Mouse (Mus musculus): ENCODE measurements around the gene Bola1. TPM values are rescaled to one million over a fixed set of nuclear protein-coding genes. Genes with fewer than 3 reads are reported as not detected.
A peak's percentile ranks its signal among the peaks of the same experiment; 100 is the strongest.
"Not testable (repeated sequence)": the region's sequence is repeated elsewhere in the genome, so short reads cannot be mapped to it uniquely, and the experiment has no call there.

Bola1 gene
- total and polyA plus RNA-seq, 3 experiments = 47.6 to 57.0 (median 56.5) TPM

DNA sequence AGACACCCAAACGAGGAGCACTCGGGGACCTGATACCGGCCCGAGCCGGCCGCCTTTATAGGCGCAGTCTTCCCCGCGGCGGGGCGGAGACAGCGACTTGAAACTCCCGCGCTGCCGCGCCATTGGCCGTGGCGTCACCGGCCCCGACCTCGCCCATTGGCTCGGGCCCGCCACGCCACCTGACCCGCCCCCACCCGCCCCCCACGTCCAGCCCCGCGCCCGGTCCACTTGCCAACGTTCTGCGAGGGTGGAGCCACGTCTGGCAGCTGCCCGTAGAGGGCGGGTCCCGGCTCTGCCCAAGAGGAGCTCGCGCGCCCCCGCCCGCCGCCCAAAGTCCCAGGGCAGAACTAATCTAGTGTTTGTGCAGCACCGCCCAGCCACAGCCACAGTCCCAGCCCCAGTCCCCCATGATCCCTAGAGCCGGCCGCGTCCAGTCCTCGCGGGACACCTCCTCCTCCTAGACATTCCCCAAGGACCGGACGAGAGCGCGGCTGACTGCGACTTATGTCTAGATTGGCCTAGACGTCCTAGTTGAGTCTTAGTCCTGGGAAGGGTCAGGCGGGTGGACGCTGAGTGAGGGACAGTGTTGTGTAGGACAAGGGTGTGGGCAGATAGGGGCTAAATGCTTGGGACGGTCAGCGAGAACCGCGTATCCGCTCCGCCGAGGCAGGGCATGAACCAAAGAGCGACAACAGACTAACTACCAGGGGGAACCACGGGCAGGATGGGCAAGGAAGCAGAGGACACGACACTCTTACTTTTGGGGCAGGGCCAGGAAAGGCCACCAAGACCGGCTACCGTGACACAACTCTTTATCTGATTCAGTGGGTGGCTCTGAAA, 19.7 kb upstream of the Bola1 start, which contains the start of gene Hist2h3c2:
Gene Hist2h3c2, minus strand, starts transcription at position 174 of the 840 bp plus-strand sequence.
- H3K79me2 ChIP-seq (replicated peaks; ENCODE audit: control insufficient read depth, extremely low read depth, insufficient read depth, poor library complexity, severe bottlenecking); dilution Hi-C loops (cut with MboI; ENCODE audit: extremely low pct_ligation_motif_present, extremely low pct_unique_long_range_greater_than_20kb, low sequenced_read_pairs); in situ Hi-C loops (cut with MboI; ENCODE audit: low pct_ligation_motif_present, low pct_unique_long_range_greater_than_20kb, low sequenced_read_pairs); H3K36me3 ChIP-seq (replicated peaks in 1 of 2; ENCODE audit: control insufficient read depth in 1 of 2, insufficient read depth in 1 of 2, low read length in 1 of 2); DNase-seq (ENCODE audit: extremely low read depth); H3K27me3 ChIP-seq (replicated peaks); H3K9me3 ChIP-seq (replicated peaks; ENCODE audit: low read length): not testable (repeated sequence)
- H3K4me2 ChIP-seq (ENCODE audit: insufficient read depth, low read depth, poor library complexity, severe bottlenecking) = peak within 1 kb of the TSS; percentile 31
- H3K4me3 ChIP-seq (replicated peaks in 1 of 3; ENCODE audit: low read depth in 2 of 3, low read length in 2 of 3, poor library complexity in 1 of 3) = peak within 1 kb of the TSS; percentile 55 to 84 (median 76)
- H3K9ac ChIP-seq (ENCODE audit: insufficient read depth, low read depth) = peak within 1 kb of the TSS; percentile 80
- H3K4me1 ChIP-seq (ENCODE audit: control insufficient read depth in 1 of 2, insufficient read depth in 2 of 2) = peaks cover 8 to 49% of the 10 kb centered on the region in 2 experiments
- TF ChIP-seq ZMIZ1 (IDR thresholded peaks at IDR 0.05; ENCODE audit: low read depth, low read length) = peak; percentile 65
- TF ChIP-seq POLR2AphosphoS2 (IDR thresholded peaks at IDR 0.05; ENCODE audit: low read depth, low read length) = peak; percentile 79
- peak; percentile 56 for TF ChIP-seq POLR2A (IDR thresholded peaks at IDR 0.05; ENCODE audit: low read depth, low read length)
- peak within 1 kb of the TSS; percentile 98 for H3K27ac ChIP-seq (ENCODE audit: insufficient read depth, low read depth)

DNA sequence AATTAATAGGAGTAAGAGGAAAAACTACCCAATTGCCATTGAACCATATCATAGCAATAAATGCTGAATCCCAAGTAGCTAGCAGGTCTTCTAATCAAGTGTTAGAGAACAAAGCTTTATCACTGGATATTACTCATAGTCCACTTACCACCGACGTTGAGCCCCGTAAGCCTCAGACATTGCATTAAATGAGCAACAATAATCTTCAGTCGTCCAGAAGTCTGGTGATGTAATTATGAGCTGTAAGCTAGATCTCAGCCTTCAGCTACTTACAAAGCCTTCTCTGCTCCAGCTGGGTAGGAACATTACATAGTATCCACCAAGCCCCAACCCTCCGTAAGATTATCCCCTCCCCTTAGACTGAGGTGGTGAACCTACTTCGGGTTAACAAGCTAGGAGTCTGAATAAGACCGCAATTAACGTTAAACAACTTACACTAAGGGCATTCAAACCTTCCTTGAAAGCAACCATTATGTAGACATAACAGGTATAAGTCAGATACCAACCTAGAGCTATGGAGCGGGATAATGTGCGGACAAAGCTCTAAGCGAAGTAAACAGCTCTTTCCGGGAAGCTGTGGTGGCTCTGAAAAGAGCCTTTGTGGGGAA, 18.5 kb upstream of the Bola1 start:
- DNase-seq (ENCODE audit: extremely low read depth) = peak; percentile 74
- H3K9ac ChIP-seq (ENCODE audit: insufficient read depth, low read depth) = peak overlapping the region; percentile 80
- in situ Hi-C loops (cut with MboI; ENCODE audit: low pct_ligation_motif_present, low pct_unique_long_range_greater_than_20kb, low sequenced_read_pairs) = no loop called here
- no peaks in the 10 kb centered on the region for H3K9me3 ChIP-seq (replicated peaks; ENCODE audit: low read length)
- peak overlapping the region; percentile 31 for H3K4me2 ChIP-seq (ENCODE audit: insufficient read depth, low read depth, poor library complexity, severe bottlenecking)
- H3K27ac ChIP-seq (ENCODE audit: insufficient read depth, low read depth) = peak overlapping the region; percentile 92
- TF ChIP-seq POLR2A (IDR thresholded peaks at IDR 0.05; ENCODE audit: low read depth, low read length) (peak; percentile 81), POLR2AphosphoS2 (IDR thresholded peaks at IDR 0.05; ENCODE audit: low read depth, low read length) (peak; percentile 99), HCFC1 (IDR thresholded peaks at IDR 0.05; ENCODE audit: low read depth, low read length) (peak; percentile 17; the same call in 1 of the 2 replicates), NRF1 (IDR thresholded peaks at IDR 0.05; ENCODE audit: low read depth, low read length) (no peak), ZMIZ1 (IDR thresholded peaks at IDR 0.05; ENCODE audit: low read depth, low read length) (peak; percentile 98), NELFE (IDR thresholded peaks at IDR 0.05; ENCODE audit: low read depth, low read length) (peak; percentile 10; the same call in 1 of the 2 replicates), USF2 (conservative IDR thresholded peaks at IDR 0.05; ENCODE audit: low read depth, low read length) (0 out of 2 replicates have a peak, but pooled peaks have one; percentile 34), MAFK (IDR thresholded peaks at IDR 0.05; ENCODE audit: insufficient replicate concordance, low read length) (no peak)
- dilution Hi-C loops (cut with MboI; ENCODE audit: extremely low pct_ligation_motif_present, extremely low pct_unique_long_range_greater_than_20kb, low sequenced_read_pairs) = no loop called here
- peaks cover under 1 to 48% of the 10 kb centered on the region in 2 experiments; a peak in 3 of 4 replicates for H3K4me1 ChIP-seq (ENCODE audit: control insufficient read depth in 1 of 2, insufficient read depth in 2 of 2)
- no peaks in the 10 kb centered on the region for H3K27me3 ChIP-seq (replicated peaks)
- H3K79me2 ChIP-seq (replicated peaks; ENCODE audit: control insufficient read depth, extremely low read depth, insufficient read depth, poor library complexity, severe bottlenecking) = no peaks in the 10 kb centered on the region
- H3K36me3 ChIP-seq (replicated peaks in 1 of 2; ENCODE audit: control insufficient read depth in 1 of 2, insufficient read depth in 1 of 2, low read length in 1 of 2) = no peaks in the 10 kb centered on the region
- peak overlapping the region; percentile 55 to 84 (median 76) for H3K4me3 ChIP-seq (replicated peaks in 1 of 3; ENCODE audit: low read depth in 2 of 3, low read length in 2 of 3, poor library complexity in 1 of 3)

DNA sequence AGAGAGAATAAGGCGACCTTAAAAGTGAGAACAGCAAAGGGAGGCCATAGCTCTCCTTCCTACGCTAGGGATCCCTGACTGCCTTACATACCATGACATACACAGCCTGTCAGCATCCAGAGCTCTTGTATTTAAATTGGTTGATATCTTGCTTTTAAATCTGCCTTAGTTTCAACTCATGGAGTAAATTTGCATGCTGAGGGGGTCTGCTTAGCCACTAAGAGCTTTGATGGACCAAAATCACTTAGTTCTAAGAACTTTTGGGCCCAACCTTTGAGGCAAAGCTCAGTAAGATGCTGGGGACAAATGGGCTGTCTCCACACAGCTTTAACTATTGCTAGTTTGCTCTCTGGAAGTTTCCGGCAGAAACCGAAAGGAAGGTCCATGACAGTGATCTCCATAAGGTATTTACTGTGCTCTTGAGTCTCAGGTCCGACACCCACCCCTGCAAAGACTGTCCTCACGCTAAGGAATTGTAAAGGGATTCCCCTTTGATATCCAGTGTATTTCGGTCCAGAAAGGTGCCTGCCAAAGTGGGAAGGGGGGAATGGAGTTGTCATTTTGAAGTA, 17.9 kb upstream of the Bola1 start:
- Histone ChIP-seq H3K9ac (ENCODE audit: insufficient read depth, low read depth) (peak overlapping the region; percentile 80), H3K4me1 (ENCODE audit: control insufficient read depth in 1 of 2, insufficient read depth in 2 of 2) (peaks cover 2 to 48% of the 10 kb centered on the region in 2 experiments; a peak in 2 of 4 replicates), H3K79me2 (replicated peaks; ENCODE audit: control insufficient read depth, extremely low read depth, insufficient read depth, poor library complexity, severe bottlenecking) (no peaks in the 10 kb centered on the region), H3K27ac (ENCODE audit: insufficient read depth, low read depth) (peak overlapping the region; percentile 92), H3K27me3 (replicated peaks) (no peaks in the 10 kb centered on the region), H3K36me3 (replicated peaks in 1 of 2; ENCODE audit: control insufficient read depth in 1 of 2, insufficient read depth in 1 of 2, low read length in 1 of 2) (no peaks in the 10 kb centered on the region), H3K4me3 (replicated peaks in 1 of 3; ENCODE audit: low read depth in 2 of 3, low read length in 2 of 3, poor library complexity in 1 of 3) (peak overlapping the region; percentile 55 to 84 (median 76)), H3K4me2 (ENCODE audit: insufficient read depth, low read depth, poor library complexity, severe bottlenecking) (peak overlapping the region; percentile 31), H3K9me3 (replicated peaks; ENCODE audit: low read length) (no peaks in the 10 kb centered on the region)
- no peak for TF ChIP-seq IRF4 (IDR thresholded peaks at IDR 0.05; ENCODE audit: low read depth, low read length)
- 0 out of 2 replicates have a peak, but pooled peaks have one; percentile 9 for TF ChIP-seq ELF1 (IDR thresholded peaks at IDR 0.05; ENCODE audit: low read depth, low read length)
- peak; percentile 21; the same call in 1 of the 2 replicates for TF ChIP-seq ETS1 (conservative IDR thresholded peaks at IDR 0.05; ENCODE audit: low read depth, low read length)
- TF ChIP-seq ZNF384 (IDR thresholded peaks at IDR 0.05; ENCODE audit: low read depth, low read length) = no peak
- TF ChIP-seq MEF2A (IDR thresholded peaks at IDR 0.05; ENCODE audit: borderline replicate concordance, low read depth, low read length) = peak; percentile 15; the same call in 1 of the 2 replicates
- TF ChIP-seq EP300 (IDR thresholded peaks at IDR 0.05; ENCODE audit: low read length) = 0 out of 2 replicates have a peak, but pooled peaks have one; percentile 36
- TF ChIP-seq E2F4 (IDR thresholded peaks at IDR 0.05; ENCODE audit: insufficient replicate concordance, low read depth, low read length) = no peak
- no peak for TF ChIP-seq TBP (conservative IDR thresholded peaks at IDR 0.05; ENCODE audit: low read depth, low read length)
- TF ChIP-seq KAT2A (IDR thresholded peaks at IDR 0.05; ENCODE audit: insufficient replicate concordance, low read length) = 0 out of 2 replicates have a peak, but pooled peaks have one; percentile 18
- no peak for TF ChIP-seq PAX5 (IDR thresholded peaks at IDR 0.05; ENCODE audit: low read length)
- TF ChIP-seq MAFK (IDR thresholded peaks at IDR 0.05; ENCODE audit: insufficient replicate concordance, low read length) = 0 out of 2 replicates have a peak, but pooled peaks have one; percentile 8
- dilution Hi-C loops (cut with MboI; ENCODE audit: extremely low pct_ligation_motif_present, extremely low pct_unique_long_range_greater_than_20kb, low sequenced_read_pairs) = no loop called here
- peak; percentile 62 for DNase-seq (ENCODE audit: extremely low read depth)
- in situ Hi-C loops (cut with MboI; ENCODE audit: low pct_ligation_motif_present, low pct_unique_long_range_greater_than_20kb, low sequenced_read_pairs) = no loop called here

All from CH12.LX (cell line).